Mouse (Mus musculus) liver, embryonic 16.5 days (tissue): ENCODE measurements around the gene Rpl39. TPM values are rescaled to one million over a fixed set of nuclear protein-coding genes. Genes with fewer than 3 reads are reported as not detected.

Experiments
- ATAC-seq: fragments of 200-750 bp; cut with Nextera tagmentation; 2 replicates; pipeline ENCODE4 v1.8.0; 2017; ENCODE audit warnings: low read depth, mild to moderate bottlenecking, moderate number of reproducible peaks, moderate library complexity
- H3K27ac ChIP-seq: fragments of 300-500 bp; sonication (generic); 2 replicates; pipeline ENCODE4 v1.5.1; 2014; ENCODE audit warnings: mild to moderate bottlenecking, low read length
- H3K27me3 ChIP-seq: fragments of 300-500 bp; sonication (generic); 2 replicates; pipeline ENCODE4 v1.6.1; 2014; ENCODE audit warnings: low read depth, low read length, mixed read lengths; ENCODE audit not compliant: control insufficient read depth, insufficient read depth
- H3K36me3 ChIP-seq: fragments of 300-500 bp; sonication (generic); 2 replicates; pipeline ENCODE4 v1.6.1; 2014; ENCODE audit warnings: mild to moderate bottlenecking; ENCODE audit not compliant: control insufficient read depth, insufficient read depth
- H3K4me1 ChIP-seq: fragments of 300-500 bp; sonication (generic); 2 replicates; pipeline ENCODE4 v1.6.1; 2014; ENCODE audit warnings: low read depth, low read length, mixed read lengths; ENCODE audit not compliant: control insufficient read depth
- H3K4me2 ChIP-seq: fragments of 300-500 bp; sonication (generic); 2 replicates; pipeline ENCODE4 v1.6.1; 2014; ENCODE audit warnings: low read depth, low read length, mixed read lengths
- H3K4me3 ChIP-seq: fragments of 300-500 bp; sonication (generic); 2 replicates; pipeline ENCODE4 v1.5.1; 2014; ENCODE audit warnings: low read depth, mild to moderate bottlenecking, low read length
- H3K9ac ChIP-seq: fragments of 300-500 bp; sonication (generic); 2 replicates; pipeline ENCODE4 v1.6.1; 2014; ENCODE audit warnings: low read depth, low read length
- H3K9me3 ChIP-seq: fragments of 300-500 bp; sonication (generic); replicated peaks from 2 replicates; pipeline ENCODE4 v1.6.1; 2016; ENCODE audit warnings: low read length; ENCODE audit not compliant: control insufficient read depth
- WGBS: fragments of 180-500 bp; shearing (Covaris S2); extraction: QIAGEN DNeasy Blood & Tissue Kit; methylation state at CpG from one replicate; pipeline ENCODE4 v1.1.7; 2014; ENCODE audit not compliant: insufficient replicate concordance; 5-methylcytosine and 5-hydroxymethylcytosine counted together
- polyA plus RNA-seq: library from polyadenylated mRNA; unstranded; fragments of >200 nt; fragmentation: Nextera tagmentation; extraction: Ambion mirVana; gene quantifications from 2 replicates; pipeline ENCODE4 v1.2.1, GENCODE M21; 2015

The Rpl39 gene
- polyA plus RNA-seq, 1 experiment from 2014 or later = 281 TPM

GRCm38 (mm10) chrX:37042726-37043125 lies 42.5 kb downstream of the Rpl39 start:
- Histone ChIP-seq H3K27ac (no peak overlapping the region), H3K36me3 (no peaks in the 10 kb centered on the region), H3K4me2 (no peak overlapping the region), H3K4me1 (no peaks in the 10 kb centered on the region), H3K4me3 (no peak overlapping the region), H3K9me3 (no peaks in the 10 kb centered on the region), H3K27me3 (peaks cover 6% of the 10 kb centered on the region), H3K9ac (no peak overlapping the region)
- 17% methylated on average over 9 of the region's 9 CpGs for WGBS
- no peak for ATAC-seq

Other genes with a start within 250 kb of the Rpl39 start
- 61.6 and 65.5 TPM in 2 replicates for gene Ube2a, start 211.5 kb downstream of the Rpl39 start, polyA plus RNA-seq
- 12.2 and 13.4 TPM in 2 replicates for gene C330007P06Rik, start 211.3 kb downstream of the Rpl39 start, polyA plus RNA-seq
- 0.47 and 0.51 TPM in 2 replicates for gene Nkrf, start 182.5 kb downstream of the Rpl39 start, polyA plus RNA-seq
- gene Sept6, start 93.6 kb downstream of the Rpl39 start, polyA plus RNA-seq = 4.0 and 4.3 TPM in 2 replicates
- not detected in 2 replicates for gene Sowahd, start 36.6 kb downstream of the Rpl39 start, polyA plus RNA-seq
- gene Upf3b, start 24.9 kb upstream of the Rpl39 start, polyA plus RNA-seq = 8.9 and 9.7 TPM in 2 replicates
- gene Nkap, start 41.4 kb upstream of the Rpl39 start, polyA plus RNA-seq = 5.1 and 5.4 TPM in 2 replicates
- 0.05 TPM in 1 of 2 replicates, not detected in the other for gene Akap14, start 83.4 kb upstream of the Rpl39 start, polyA plus RNA-seq
- gene Ndufa1, start 105.8 kb upstream of the Rpl39 start, polyA plus RNA-seq = 213 and 241 TPM in 2 replicates
- 2.2 and 2.4 TPM in 2 replicates for gene Rnf113a1, start 105.8 kb upstream of the Rpl39 start, polyA plus RNA-seq
- gene Gm9, start 125.6 kb upstream of the Rpl39 start, polyA plus RNA-seq = not detected in 2 replicates
- not detected in 2 replicates for gene Rhox1, start 136.9 kb upstream of the Rpl39 start, polyA plus RNA-seq
- not detected in 2 replicates for gene Rhox2a, start 159.6 kb upstream of the Rpl39 start, polyA plus RNA-seq
- gene Rhox3a, start 164.5 kb upstream of the Rpl39 start, polyA plus RNA-seq = not detected in 2 replicates
- gene Rhox4a, start 179.9 kb upstream of the Rpl39 start, polyA plus RNA-seq = not detected in 2 replicates